Mouse (Mus musculus) intestine, embryonic 16.5 days (tissue): ENCODE results near the gene Spaca9. TPM values are rescaled to one million over a fixed set of nuclear protein-coding genes. Genes with fewer than 3 reads are reported as not detected.

Source experiments
- ATAC-seq: fragments of 200-750 bp; cut with Nextera tagmentation; 2 replicates; pipeline ENCODE4 v1.8.0; 2017; ENCODE audit warnings: moderate TSS enrichment, moderate library complexity
- H3K27ac ChIP-seq: fragments of 300-500 bp; sonication (generic); 2 replicates; pipeline ENCODE4 v1.5.1; 2014; ENCODE audit warnings: mild to moderate bottlenecking, low read length
- H3K27me3 ChIP-seq: fragments of 300-500 bp; sonication (generic); replicated peaks from 2 replicates; pipeline ENCODE4 v1.6.1; 2014; ENCODE audit warnings: low read length, control low read depth, mixed read lengths; ENCODE audit not compliant: control insufficient read depth, insufficient read depth
- H3K36me3 ChIP-seq: fragments of 300-500 bp; sonication (generic); 2 replicates; pipeline ENCODE4 v1.6.1; 2014; ENCODE audit warnings: low read length, control low read depth; ENCODE audit not compliant: control insufficient read depth, insufficient read depth
- H3K4me1 ChIP-seq: fragments of 300-500 bp; sonication (generic); 2 replicates; pipeline ENCODE4 v1.6.1; 2014; ENCODE audit warnings: low read length, control low read depth, mixed read lengths; ENCODE audit not compliant: control insufficient read depth, insufficient read depth
- H3K4me2 ChIP-seq: fragments of 300-500 bp; sonication (generic); 2 replicates; pipeline ENCODE4 v1.6.1; 2014; ENCODE audit warnings: low read depth, low read length, control low read depth
- H3K4me3 ChIP-seq: fragments of 300-500 bp; sonication (generic); 2 replicates; pipeline ENCODE4 v1.5.1; 2014; ENCODE audit warnings: mild to moderate bottlenecking, low read length
- H3K9ac ChIP-seq: fragments of 300-500 bp; sonication (generic); 2 replicates; pipeline ENCODE4 v1.6.1; 2014; ENCODE audit warnings: low read depth, low read length
- H3K9me3 ChIP-seq: fragments of 300-500 bp; sonication (generic); 2 replicates; pipeline ENCODE4 v1.6.1; 2016; ENCODE audit warnings: low read length, control low read depth; ENCODE audit not compliant: control insufficient read depth
- WGBS: fragments of 180-500 bp; shearing (Covaris S2); extraction: QIAGEN DNeasy Blood & Tissue Kit; methylation state at CpG from one replicate; pipeline ENCODE4 v1.1.7; 2014; 5-methylcytosine and 5-hydroxymethylcytosine counted together
- polyA plus RNA-seq: library from polyadenylated mRNA; unstranded; fragments of >200 nt; fragmentation: Nextera tagmentation; extraction: Ambion mirVana; gene quantifications from 2 replicates; pipeline ENCODE4 v1.2.1, GENCODE M21; 2015

The Spaca9 gene
- 0.50 and 1.1 TPM in 2 replicates for polyA plus RNA-seq

DNA sequence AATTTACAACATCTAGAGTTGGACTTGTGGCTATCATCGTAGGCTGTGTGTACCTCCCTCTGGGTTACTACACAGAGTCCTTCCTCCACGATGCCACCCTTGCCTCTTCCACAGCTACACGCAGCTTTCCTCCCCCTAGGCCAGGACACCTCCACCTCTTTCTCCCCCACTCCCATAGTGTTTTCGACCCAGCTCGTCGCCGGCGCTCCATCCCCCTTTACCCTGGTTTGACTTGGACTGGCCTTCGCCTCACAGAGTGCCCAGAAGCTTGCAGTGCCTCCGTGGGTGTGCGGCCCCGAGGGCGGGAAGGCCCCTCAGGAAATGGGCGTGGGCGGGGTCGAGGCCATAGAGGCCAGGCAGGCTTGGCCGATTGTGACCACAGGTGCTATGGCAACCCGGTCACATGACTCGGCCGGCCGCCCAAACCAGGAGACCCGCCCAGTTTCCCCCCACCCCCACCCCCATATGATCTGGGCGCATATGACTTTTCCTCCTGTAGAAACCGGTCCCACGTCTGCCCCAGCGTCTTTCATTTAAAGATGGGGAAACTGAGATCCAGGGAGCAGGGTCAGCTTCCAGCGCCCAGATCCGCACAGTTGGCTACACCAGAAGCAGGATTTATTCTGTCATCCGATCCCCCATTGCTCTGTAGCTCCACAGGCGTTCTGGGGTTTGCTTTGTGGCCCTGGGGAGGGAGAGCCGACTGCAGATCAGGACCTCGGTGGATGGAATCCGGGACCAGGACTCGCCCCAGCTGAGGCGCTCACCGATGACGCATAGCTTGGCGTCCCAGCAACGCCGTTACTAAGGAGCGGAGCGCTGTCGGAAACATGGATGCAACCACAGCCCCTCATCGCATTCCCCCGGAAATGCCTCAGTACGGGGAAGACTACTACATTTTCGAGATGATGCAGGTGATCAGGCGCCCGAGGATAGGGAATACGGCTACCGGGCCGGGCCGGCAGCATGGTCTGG, at the start of gene Spaca9, which contains the start of gene Ak8:
Gene Spaca9 (minus strand): TSS at position 367 of the 975 bp plus-strand sequence.
Gene Ak8 (plus strand): TSS at position 804 of the 975 bp plus-strand sequence.
- Histone ChIP-seq H3K9me3 (no peaks in the 10 kb centered on the region), H3K27me3 (no peaks in the 10 kb centered on the region), H3K9ac (peak within 1 kb of the TSS; percentile 74), H3K27ac (no peak within 1 kb of the TSS), H3K4me3 (peak within 1 kb of the TSS; percentile 67), H3K4me2 (peak within 1 kb of the TSS; percentile 85), H3K4me1 (peaks cover 8% of the 10 kb centered on the region), H3K36me3 (no peaks in the 10 kb centered on the region)
- ATAC-seq = peak; percentile 85
- whole genome bisulfite sequencing = 1% methylated on average over 53 of the region's 53 CpGs

DNA sequence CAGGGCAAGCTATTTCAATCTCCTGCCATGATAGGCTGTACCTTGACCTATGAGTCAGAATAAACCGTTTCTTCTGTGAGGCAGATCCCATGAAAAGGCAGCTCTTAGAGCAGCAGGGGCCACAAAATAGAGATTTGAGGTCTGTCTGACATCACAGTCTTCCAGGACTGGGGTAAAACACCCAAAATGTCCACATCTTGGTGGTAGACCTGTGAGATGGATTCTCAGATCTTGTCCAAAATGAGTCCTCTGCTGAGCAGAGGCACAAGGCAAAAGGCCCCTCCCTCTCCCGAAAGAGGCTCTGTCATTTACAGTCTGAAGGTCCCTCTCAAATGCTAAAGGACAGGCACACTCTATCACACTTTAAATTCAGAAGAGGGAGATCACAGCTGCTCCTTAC, 48.2 kb upstream of the Spaca9 start:
- H3K27ac ChIP-seq = no peak overlapping the region
- 0 out of 2 replicates have a peak, but pooled peaks cover 2% of the 10 kb centered on the region for H3K4me1 ChIP-seq
- ATAC-seq = no peak
- H3K36me3 ChIP-seq = no peaks in the 10 kb centered on the region
- 79% methylated on average over 2 of the region's 2 CpGs for WGBS
- no peaks in the 10 kb centered on the region for H3K9me3 ChIP-seq
- no peaks in the 10 kb centered on the region; the same call in 1 of the 2 replicates for H3K27me3 ChIP-seq
- H3K4me2 ChIP-seq = no peak overlapping the region
- no peak overlapping the region for H3K4me3 ChIP-seq
- H3K9ac ChIP-seq = no peak overlapping the region

DNA sequence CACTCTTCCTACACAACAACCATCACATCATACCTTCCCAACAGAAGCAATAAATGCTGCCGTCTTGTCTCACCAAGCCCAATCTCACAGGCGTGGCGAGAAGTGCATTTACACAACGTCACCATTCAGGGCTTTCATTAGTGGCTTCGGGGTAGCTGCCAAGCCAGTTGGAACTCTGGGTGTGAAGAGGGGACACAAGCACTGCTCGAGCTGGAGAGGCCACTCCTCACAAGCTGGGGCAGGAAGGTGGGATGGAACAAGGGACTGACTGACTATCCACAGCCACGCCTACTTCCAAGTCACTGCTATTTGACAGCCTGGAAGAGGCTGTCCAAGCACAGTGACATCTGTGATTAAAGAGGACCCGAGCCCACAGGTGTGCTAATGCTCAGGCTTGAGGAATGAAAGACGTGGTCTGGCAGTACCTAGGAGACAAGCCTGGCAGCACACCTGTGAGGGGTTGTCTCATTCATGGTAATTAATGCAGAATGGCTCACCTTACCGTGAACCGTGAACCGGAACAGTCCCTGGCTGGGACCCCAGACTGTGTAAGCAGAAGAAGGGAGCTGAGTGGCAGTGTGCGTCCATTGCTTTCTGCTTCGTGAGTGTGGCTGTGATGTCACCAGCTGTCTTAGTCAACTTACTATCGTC, 47.3 kb upstream of the Spaca9 start:
- Histone ChIP-seq H3K9ac (no peak overlapping the region), H3K4me1 (0 out of 2 replicates have a peak, but pooled peaks cover 2% of the 10 kb centered on the region), H3K4me3 (no peak overlapping the region), H3K27ac (no peak overlapping the region), H3K36me3 (no peaks in the 10 kb centered on the region), H3K9me3 (no peaks in the 10 kb centered on the region), H3K27me3 (no peaks in the 10 kb centered on the region; the same call in 1 of the 2 replicates), H3K4me2 (no peak overlapping the region)
- WGBS = 63% methylated on average over 15 of the region's 15 CpGs
- ATAC-seq = no peak

DNA sequence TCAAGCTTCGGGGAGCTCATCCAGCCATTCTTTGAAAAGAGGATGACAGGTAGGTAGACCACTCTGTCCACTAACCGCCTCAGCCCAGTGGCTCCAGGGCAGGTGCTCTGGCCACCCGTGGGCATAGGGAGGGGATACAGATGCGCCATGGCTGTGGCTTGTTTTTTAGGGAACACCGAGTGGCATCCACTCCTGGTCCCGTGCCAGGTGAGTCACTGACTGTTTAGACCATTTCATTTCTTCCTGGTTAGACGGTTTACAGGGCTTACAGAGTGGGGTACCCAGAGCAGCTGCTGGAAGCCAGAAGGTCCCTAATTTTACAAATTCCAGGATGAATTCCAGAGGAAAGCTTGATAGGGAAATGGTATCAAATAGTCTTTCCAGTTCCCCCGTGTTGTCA, 43.2 kb upstream of the Spaca9 start:
- H3K9me3 ChIP-seq = no peaks in the 10 kb centered on the region
- H3K27me3 ChIP-seq = no peaks in the 10 kb centered on the region
- 75% methylated on average over 8 of the region's 8 CpGs for WGBS
- no peak overlapping the region for H3K4me2 ChIP-seq
- no peak overlapping the region for H3K9ac ChIP-seq
- H3K4me1 ChIP-seq = 0 out of 2 replicates have a peak, but pooled peaks cover 2% of the 10 kb centered on the region
- H3K36me3 ChIP-seq = no peaks in the 10 kb centered on the region
- H3K4me3 ChIP-seq = no peak overlapping the region
- H3K27ac ChIP-seq = no peak overlapping the region
- ATAC-seq = no peak

DNA sequence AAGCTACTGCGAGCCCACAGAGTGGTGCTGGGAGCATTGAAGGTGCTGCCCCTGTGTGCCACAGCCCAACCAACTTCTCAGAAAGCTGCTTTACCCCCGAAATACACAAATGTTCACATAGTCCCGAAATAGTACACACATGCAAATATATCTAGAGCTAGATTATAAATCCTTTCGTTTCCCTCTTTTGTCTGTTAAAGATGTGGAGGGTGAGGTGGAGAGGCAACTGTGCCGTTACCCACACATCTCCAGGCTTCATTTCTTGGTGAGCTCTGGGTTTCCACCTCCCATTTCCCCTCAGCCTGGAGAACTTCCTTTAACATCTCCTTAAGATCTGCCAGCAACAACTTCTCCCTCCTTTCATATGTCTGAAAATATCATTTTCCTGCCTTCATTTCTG, 40.6 kb upstream of the Spaca9 start:
- WGBS = 88% methylated on average over 5 of the region's 5 CpGs
- H3K4me3 ChIP-seq = no peak overlapping the region
- H3K36me3 ChIP-seq = no peaks in the 10 kb centered on the region
- no peak for ATAC-seq
- H3K27me3 ChIP-seq = no peaks in the 10 kb centered on the region
- no peaks in the 10 kb centered on the region for H3K4me1 ChIP-seq
- H3K27ac ChIP-seq = no peak overlapping the region
- H3K4me2 ChIP-seq = no peak overlapping the region
- H3K9ac ChIP-seq = no peak overlapping the region
- H3K9me3 ChIP-seq = no peaks in the 10 kb centered on the region

DNA sequence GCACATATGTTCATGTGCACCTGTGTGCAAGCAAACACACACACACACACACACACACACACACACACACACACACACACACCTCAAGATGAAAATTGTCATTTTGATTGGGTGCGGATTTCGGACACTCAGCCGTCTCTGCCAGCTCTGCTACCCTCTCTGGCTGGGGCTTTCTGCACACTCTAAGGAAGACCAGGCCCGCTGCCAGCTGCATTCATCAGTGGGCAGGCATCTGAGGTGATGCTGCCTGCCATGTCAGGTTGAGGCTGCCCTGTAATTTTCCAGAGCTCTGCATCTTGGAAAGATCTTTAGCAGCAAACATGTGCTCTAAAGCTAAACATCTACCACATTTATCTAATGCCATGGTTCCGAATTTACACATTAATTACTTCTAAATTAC, 37.6 kb upstream of the Spaca9 start:
- no peak overlapping the region for H3K27ac ChIP-seq
- no peaks in the 10 kb centered on the region for H3K9me3 ChIP-seq
- H3K4me2 ChIP-seq = no peak overlapping the region
- WGBS = 87% methylated on average over 5 of the region's 5 CpGs
- H3K4me3 ChIP-seq = no peak overlapping the region
- H3K27me3 ChIP-seq = no peaks in the 10 kb centered on the region
- no peak for ATAC-seq
- no peak overlapping the region for H3K9ac ChIP-seq
- no peaks in the 10 kb centered on the region for H3K36me3 ChIP-seq
- H3K4me1 ChIP-seq = no peaks in the 10 kb centered on the region

DNA sequence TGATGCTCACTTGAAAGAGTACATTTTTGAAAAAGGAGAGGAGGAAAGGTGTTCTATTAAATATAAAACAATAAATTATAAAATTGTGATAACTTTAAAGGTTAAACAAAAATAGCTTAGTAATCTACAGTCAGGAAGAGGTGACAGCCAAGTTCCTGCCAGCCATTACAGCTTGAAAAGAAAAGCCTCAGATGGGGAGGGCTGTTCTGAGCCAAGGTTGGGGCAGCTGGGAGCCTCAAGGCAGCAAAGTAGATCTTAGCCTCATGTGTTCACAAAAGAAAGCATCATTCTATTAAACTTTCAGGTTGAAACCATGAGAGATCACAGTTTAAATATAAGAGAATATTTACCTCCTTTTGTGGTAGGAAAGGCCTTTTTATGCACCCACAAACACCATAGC, 31.1 kb upstream of the Spaca9 start:
- Histone ChIP-seq H3K9ac (no peak overlapping the region), H3K27ac (no peak overlapping the region), H3K4me2 (no peak overlapping the region), H3K9me3 (no peaks in the 10 kb centered on the region), H3K36me3 (no peaks in the 10 kb centered on the region), H3K4me1 (no peaks in the 10 kb centered on the region), H3K4me3 (no peak overlapping the region), H3K27me3 (no peaks in the 10 kb centered on the region)
- no peak for ATAC-seq

DNA sequence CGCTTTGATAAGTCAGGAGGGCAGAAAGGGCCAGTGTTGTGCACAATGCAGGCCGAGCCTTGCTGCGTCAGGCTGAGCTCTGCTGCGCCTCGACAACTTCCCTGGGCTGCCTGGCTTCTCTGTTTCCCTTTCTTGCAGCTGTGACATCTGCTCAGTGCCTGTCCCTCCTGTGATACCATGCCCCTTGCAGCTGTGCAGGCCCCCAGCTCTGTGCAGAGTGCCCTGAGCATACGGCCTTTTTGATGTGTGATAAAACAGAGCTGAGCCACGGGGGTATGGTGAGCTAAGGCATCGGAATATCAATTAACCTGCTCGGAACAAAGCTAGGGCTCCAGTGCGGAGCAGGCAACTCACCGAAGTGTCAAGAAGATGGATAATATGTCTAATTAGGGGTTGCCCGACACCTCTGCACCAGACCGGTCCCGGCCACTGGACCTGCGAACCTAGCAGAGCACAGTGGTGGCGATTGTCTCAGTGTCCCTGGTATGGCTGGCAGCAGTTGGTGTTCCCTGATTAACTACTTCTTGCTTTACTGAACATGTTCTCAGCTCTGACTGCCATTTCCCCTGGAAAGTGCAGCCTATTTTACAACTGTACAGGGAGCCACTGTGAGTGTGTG, 28.4 kb upstream of the Spaca9 start:
- H3K27ac ChIP-seq = no peak overlapping the region
- no peak overlapping the region for H3K9ac ChIP-seq
- ATAC-seq = no peak
- no peaks in the 10 kb centered on the region for H3K4me1 ChIP-seq
- no peak overlapping the region for H3K4me3 ChIP-seq
- H3K9me3 ChIP-seq = no peaks in the 10 kb centered on the region
- H3K27me3 ChIP-seq = no peaks in the 10 kb centered on the region
- no peak overlapping the region for H3K4me2 ChIP-seq
- no peaks in the 10 kb centered on the region for H3K36me3 ChIP-seq
- WGBS = 43% methylated on average over 16 of the region's 16 CpGs

DNA sequence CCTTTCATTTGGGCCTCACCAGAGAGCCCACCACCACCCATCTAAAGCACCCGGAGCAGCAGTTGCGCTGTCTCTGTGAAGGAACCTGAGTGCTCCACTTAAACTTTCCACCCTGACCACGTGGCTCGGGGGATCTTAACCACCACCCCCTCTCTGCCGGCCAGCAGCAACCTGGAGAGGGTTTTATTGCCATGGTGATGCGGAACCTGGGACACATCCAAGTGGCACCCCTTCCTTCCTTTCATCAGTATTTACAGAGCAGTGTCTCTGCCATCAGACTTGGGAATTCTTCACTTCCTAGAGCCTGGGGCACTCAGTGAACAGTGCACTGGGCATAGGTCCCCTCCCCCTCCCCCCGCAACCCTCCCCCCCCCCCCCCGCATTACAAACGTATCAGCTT, 24.4 kb upstream of the Spaca9 start:
- Histone ChIP-seq H3K27ac (no peak overlapping the region), H3K36me3 (no peaks in the 10 kb centered on the region), H3K9ac (no peak overlapping the region), H3K4me3 (no peak overlapping the region), H3K4me1 (no peaks in the 10 kb centered on the region), H3K9me3 (no peaks in the 10 kb centered on the region), H3K27me3 (no peaks in the 10 kb centered on the region), H3K4me2 (no peak overlapping the region)
- ATAC-seq = no peak
- WGBS = 47% methylated on average over 9 of the region's 9 CpGs
